Mouse (Mus musculus): ENCODE measurements around the gene Bbs12.

GRCm38 (mm10) chr3:37370407-37370806 lies 58.1 kb downstream of the Bbs12 start:
- TF ChIP-seq CTCF (IDR thresholded peaks at IDR 0.05; ENCODE audit: low read depth) (no peak), EP300 (IDR thresholded peaks at IDR 0.05; ENCODE audit: low read depth) (no peak)

Data from liver, postnatal 0 days (tissue).